Comparison of ENCODE assay signal across 17 mouse cellular contexts in the genomic region with DNA sequence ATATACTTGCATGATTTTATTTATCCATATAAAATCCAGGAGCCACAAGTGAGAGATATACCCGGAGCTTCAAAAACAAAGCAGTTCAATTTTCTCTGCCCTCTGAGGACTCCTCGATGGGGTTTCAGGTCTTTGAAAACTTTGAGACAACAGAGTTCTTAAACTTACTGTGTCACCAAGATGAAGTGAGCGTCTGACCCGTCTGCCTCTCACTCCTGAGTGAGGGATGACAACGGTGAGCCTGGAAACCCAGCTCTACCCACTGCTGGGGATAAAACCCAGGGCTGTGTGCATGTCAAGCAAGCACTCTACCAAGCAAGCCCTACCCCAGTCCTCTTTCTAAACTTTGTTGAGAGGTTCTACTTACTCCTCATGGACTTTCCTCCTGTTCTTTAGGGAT. TPM values are rescaled to one million over a fixed set of nuclear protein-coding genes. Genes with fewer than 3 reads are reported as not detected.
"Had no signal": no experiment of that assay in that cellular context is flagged by ENCODE, and none has a peak within 500 bp of the region (broad histone marks: within the 10 kb centered on the region; RNA-seq: fewer than 3 reads in every experiment).

No protein-coding gene starts in this region.

- DNase-seq: retina, postnatal 1 day; right cerebral cortex, adult 18-20 months; right cerebral cortex, postnatal 14 days; right cerebral cortex, postnatal 25 days; right cerebral cortex, postnatal 4 days; spleen, adult 18-20 months; thymus, adult 18-20 months; thymus, adult 2 months; thymus, postnatal 14 days; thymus, postnatal 25 days; thymus, postnatal 36 days; thymus, postnatal 4 days had no signal

- H3K4me2 ChIP-seq: neural tube, embryonic 13.5 days; neural tube, embryonic 15.5 days; stomach, embryonic 15.5 days had no signal

- H3K9ac ChIP-seq: neural tube, embryonic 13.5 days; neural tube, embryonic 15.5 days; stomach, embryonic 15.5 days had no signal

- H3K9me3 ChIP-seq: neural tube, embryonic 13.5 days; neural tube, embryonic 15.5 days; stomach, embryonic 15.5 days had no signal

- H3K27me3 ChIP-seq: neural tube, embryonic 13.5 days; neural tube, embryonic 15.5 days; stomach, embryonic 15.5 days had no signal

- H3K27ac ChIP-seq: neural tube, embryonic 13.5 days; neural tube, embryonic 15.5 days; stomach, embryonic 15.5 days; stomach, postnatal 0 days had no signal

- H3K36me3 ChIP-seq: neural tube, embryonic 13.5 days; neural tube, embryonic 15.5 days; stomach, embryonic 15.5 days had no signal

- H3K4me1 ChIP-seq: neural tube, embryonic 13.5 days; neural tube, embryonic 15.5 days; stomach, embryonic 15.5 days had no signal

- H3K4me3 ChIP-seq: neural tube, embryonic 13.5 days; neural tube, embryonic 15.5 days; stomach, embryonic 15.5 days had no signal

RNA-seq across cellular contexts. Expression of a gene that starts 49.0 kb away (rescaled TPM):
- total RNA-seq: neutrophil, adult 5-6 weeks had no signal
